Mouse (Mus musculus): ENCODE measurements at regions not wholly inside any gene's neighbourhood (a gene's known extent, or its start where the extent isn't known, plus 50 kb on each side); places are given as distances from the start of the nearest gene placed in this dataset.

DNA sequence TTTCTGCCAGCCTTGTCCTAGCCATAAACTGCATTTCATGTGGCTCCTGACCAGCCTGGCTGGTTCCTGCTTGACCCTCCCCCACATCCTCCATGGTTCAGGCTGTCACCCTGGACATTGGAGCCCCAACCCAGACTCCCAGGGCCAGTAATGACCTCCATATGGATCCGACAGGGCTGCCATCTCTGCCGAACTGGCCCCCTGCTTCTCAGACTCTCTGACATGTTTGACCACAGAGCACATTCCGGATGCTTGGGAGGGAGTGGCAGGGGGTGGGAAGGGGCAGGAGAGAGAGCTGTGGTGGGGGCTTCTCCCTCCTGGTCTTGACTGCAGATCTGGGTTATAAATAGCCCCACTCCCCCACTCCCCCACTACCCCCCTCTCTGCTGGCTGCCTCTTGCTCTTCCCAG, 59.0 kb upstream of the Actrt2 start:
- no peak for DNase-seq

DNA sequence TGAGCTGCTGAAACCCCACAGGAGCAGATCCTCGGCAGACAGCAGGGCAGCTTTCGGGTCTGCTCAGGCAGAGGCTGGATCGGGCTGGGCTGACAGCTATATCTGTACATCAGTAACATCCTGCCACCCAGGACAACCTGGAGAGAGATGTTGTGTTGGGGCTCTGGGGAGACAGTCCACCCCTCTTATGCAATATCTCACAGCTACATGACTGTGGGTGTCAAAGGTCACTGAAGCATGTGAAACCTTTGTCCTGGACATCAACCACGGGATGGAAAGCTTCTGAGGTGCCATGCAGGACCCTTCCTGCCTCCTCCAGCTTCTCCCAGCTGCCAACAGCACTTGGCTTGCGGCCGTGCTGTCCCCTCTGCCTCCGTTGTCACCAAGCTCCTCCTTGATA, 60.3 kb upstream of the Actrt2 start:
- DNase-seq: no peak

DNA sequence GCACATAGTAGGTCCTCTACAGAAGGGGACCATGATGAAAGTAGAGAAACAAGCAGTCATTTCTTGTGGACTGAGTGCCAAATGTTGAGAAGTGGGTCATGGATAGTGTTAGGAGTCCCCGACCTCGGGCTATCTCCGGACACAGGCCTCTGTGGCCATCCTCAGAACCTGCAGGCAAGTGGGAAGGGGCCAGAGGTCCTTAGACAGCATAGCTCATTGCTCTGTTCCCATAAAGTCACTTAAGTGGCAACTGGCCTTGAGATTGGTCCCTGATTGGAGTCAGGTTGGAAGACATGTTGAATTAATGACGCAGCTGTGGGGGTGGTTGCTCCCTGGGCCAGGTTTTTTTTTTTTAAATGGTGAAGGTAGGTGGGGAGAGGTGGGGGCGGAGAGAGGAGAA, 63.0 kb upstream of the Actrt2 start:
- no peak for DNase-seq

DNA sequence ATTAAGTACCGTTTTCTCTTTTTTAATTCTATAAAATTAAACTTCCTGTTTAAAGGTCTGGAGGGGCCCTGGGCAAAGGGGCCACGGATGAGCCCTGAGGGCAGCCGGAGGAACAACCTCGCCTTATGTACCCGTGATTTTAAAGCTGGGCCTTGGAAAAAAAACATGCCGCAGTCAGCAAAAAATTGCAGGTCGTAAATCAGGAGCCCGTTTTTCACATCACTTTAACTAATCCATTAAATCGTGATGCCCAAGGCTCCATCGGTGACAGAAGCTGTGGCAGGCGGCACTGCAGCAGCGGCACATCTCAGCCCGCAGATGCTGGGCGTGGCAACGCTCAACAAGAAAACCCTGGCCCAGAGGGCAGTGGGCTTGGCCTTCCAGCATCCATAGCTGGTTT, 63.7 kb upstream of the Actrt2 start:
- DNase-seq: no peak

DNA sequence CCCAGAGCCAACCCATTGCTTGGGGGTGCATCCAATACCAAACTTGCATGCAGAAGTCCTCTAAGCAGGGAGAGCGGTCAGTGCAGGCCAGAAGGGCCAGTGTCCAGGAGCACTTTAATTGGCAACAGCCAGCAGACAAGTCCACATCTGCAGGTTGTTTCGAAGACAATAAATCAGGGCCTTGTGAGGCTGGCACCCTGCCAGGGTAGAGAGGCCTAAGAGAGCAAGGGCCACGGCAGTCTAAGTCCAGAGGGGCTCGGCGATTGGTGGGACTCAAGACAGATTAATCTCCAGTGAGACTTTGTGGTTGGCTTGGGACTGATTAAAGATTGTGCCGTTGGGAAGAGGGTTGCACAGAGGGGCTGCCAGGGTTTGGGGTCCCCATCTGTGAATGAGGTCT, 68.4 kb upstream of the Actrt2 start:
- peak; percentile 41 for DNase-seq

DNA sequence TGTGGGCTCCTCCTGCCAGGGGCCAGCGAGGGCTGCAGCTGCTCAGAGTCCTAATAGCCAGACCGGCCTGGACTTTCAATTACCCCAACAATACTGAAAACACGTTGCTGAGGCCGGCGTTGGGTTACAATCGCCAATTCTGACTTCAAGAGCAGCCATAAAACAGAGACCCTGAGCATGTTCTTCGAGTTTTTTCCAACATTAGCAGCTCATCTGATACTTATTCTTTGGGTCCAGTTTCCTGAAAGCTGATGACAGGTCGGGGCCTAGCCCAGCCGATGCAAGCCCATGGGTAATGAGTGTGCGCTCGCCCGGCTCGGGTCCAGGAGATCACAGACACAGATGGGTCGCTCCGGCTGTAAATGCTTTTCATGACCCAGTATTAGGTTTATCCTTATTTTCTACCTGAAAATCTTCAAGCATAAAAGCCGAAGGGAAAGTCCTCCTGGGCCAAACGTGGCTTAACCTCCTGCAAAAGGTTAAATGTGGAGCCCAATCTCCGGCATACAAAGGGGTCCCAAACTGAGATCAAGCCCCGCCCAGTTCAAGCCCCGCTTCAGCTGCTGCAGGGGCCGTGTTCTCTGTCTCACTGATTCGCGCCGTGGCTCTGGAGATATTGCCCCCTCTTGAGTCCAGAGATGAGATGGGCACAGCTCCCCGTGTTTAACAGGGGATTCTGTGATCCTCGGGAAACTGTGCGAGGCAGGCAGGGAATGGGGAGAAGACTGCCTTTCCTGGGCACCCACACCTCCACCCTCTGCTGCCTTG, 73.6 kb upstream of the Actrt2 start:
- DNase-seq: no peak

DNA sequence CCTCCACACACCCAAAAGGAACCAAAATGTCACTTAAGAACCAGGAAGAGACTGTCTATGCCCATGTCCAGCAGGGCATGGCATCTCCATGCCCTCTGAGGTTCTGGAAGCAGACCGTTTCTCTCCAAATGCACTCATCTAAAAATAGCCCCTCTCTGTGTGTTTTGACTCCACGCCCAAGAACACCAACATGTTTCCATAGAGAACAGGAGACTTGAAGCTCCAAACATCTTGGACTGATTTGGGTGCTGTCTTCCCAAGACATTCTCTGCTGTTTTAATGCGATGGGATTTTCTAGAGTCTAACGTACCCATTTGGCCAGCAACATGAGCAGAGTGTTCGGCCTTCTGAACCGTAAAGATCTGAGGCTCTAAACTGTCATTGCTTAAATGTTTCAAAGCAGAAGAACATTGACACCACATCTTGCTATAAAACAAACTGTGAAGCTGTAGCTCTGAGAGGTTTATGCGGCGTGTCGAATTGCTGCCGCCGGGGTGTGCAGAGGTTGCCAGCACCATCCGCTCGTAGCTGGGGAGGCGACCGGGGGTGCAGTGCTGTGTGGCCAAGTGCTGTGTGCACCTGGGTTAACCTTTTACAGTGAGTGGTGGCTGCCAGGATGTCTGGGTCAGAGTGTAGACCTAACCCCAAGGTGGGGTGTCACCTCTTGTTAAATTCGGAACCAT, 78.8 kb upstream of the Actrt2 start:
- peak; percentile 45 for DNase-seq

DNA sequence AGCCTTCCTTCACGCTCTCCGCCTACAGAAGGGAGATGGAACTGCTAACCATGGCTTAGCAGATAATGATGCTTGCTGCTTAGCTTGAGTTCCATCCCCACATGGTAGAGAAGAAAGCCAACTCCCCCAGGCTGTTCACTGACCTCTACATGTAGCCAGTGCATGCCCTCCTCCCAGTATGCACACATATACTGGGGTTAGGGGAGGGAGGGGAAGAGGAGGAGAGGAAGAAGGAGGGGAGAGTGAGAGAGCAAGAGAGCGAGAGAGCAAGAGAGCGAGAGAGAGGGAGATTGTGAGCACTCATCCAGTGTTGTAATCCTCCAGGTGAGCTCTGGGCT, 79.3 kb upstream of the Actrt2 start:
- no peak for DNase-seq

DNA sequence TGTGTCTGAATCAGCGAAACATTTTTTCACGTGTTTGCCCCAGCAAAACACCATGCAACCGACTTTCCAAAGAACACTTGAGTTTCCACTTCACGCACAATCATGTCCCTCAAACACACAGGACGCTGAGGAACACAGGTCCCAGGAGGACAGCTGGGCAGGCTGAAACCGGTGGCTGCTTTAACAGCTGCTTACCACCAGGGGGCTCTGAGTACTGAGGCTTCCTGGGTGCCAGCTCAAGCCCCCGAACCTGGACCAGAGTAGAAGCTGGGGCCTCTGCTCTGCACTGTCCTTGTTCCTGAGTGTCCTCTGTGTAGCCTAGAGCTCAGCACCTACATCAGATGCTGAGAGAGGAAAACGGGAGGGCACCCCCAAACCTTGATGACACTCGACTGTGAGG, 81.5 kb upstream of the Actrt2 start:
- DNase-seq: peak; percentile 61

DNA sequence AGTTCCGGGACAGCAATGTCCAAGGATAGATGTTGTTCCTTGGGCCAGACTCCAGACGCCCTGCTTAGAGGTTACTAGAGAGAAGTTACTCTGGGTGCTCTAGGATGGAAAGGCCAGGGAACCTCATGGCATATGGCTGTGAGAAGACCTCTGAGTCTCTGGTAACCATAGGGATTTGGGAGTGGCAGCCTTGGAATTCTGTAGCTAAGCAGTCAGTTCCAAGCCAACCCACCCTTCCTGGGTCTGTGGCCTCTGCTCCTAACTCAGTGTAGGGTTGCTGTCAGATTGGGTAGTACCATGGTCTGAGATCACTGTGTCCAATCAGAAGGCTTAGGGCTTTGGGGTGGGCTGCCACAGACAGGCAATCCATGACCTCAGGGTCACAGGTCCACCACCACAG, 82.3 kb upstream of the Actrt2 start:
- DNase-seq: no peak

DNA sequence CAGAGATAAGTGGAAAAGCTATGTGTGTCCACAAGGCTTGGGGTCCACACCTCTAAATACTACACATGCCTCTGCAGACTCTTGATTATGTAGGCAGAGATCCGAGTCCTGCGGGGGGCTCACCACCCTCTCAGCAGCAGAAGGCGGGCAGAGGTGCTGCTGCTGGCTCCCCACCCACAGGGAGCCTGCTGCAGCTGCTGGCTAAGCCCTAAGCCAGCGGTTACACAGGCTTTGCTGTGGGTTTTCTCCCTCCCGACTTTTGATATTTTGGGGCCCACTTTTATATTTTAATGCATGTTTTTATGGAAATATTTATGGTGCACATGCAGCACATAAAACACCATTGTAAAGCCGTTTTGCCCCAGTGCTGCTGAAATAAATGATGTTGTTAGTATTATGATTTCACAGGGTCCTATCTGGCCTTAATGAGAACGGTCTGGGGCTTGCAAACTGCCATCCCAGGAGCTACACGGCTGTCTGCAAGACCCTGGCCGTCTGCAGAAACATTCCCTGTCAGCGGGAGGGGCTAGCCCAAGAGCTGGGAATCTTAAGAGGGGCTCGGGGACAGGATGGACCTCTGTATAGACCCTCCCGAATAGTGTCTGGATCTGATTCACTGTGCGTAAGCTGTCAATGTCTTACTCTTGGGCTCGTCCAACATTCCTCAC, 82.9 kb upstream of the Actrt2 start:
- DNase-seq: no peak

DNA sequence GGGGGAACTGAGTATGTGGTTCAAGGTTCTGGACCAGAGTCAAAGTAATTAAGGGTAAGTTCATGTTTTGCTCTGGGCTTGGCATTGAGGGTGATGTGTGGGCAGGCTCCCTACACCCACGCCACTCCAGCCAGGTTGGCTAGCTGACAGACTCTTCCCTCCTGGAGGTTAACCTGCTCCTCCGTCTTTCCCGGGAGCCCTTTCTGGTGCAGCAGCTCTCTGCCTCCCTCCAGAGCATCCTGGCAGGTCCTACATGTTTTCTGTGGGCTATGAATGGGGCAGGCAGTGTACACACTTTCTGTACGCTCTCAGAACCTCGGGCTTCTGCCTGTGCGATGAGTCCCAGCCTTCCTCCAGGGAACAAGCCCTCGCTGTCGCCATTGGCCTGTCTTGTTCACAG, 82.8 kb upstream of the Ttc34 start:
- DNase-seq: no peak

DNA sequence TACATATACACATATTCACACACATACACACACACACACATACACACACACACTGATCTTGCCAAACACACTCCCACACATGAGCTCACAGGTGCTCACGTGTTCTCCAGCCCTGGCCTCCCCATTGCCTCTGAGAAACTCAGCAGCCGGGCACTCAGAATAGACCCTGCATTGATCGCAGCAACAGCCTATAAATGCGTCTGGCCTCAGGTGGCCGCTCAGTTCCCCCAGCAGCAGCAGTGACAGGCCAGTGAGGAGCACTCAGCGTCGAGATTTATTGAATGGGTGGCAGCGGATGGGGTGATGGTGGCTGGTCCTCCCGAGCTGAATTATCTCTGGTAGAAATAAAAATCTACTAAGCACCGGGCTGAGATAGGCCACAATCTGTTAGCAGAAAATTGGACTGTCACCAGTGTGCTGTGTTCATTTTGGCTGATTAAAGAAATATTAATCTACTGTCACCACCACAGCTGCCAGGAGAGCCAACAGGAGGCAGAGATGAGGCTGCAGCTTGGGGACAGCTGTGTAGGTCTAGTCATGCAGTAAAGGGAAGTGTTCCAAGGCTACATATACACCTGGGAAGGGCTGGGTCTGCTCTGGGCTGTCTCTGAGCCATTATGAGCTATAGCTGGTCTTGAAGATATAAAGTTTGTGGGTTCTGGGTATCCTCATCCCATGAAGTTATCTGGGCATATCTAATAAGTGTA, 80.4 kb upstream of the Ttc34 start:
- no peak for DNase-seq

DNA sequence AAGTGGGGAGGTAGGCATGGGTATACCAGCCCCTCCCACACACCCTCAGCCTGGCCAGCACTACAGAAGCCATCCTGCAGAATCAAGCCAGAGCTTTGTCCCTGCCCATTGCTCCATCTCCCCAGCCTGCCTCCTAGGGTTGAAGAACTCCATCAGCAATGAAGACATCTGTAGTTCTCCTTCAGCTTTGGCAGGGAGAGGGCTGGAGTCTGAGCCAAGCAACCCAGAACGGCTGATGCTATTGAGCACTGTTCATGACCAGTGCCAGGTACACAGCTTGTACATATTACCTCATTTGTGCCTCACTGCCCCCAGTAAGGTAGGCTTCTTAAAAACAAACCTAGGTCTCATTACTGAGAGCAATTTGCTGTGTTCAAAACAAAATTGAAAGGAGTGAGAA, 77.4 kb upstream of the Ttc34 start:
- DNase-seq: no peak

DNA sequence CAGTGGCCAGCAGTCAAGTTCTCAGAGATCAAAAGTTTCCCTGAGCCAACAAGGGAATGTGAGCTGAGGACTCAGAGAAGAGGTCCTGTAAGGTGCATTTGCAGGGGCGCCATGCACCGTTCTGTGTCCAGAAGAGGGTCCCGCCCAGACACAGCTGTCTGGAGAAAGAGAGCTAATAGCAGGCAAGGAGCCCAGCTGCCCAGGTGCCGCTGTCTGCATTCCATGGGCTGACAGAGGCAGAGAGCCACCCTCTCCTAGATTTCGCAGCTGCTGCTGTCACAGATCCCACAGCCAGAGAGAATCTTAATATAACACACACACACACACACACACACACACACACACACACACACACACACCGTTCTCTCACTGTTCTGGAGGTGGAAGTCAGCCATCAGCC, 73.0 kb upstream of the Ttc34 start:
- no peak for DNase-seq

DNA sequence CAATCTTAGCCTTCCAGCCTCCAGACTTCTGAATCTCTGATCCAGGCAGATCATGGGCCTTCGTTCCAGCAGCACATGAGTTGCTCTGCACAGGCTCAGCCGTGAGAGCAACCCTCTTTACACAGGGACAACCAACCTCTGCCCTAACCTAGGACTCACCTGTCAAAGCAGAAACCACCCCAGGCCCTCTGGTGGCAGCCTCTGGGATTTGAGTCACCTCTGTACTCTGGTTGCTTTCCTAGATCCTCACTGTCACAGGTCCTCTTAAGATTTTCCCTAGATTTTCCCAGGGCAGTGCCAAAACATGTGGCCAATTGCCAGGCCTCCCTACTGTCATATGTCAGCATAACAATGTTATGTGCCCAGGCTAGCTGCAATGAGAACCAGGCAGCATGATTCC, 71.1 kb upstream of the Ttc34 start:
- DNase-seq: peak; percentile 65

DNA sequence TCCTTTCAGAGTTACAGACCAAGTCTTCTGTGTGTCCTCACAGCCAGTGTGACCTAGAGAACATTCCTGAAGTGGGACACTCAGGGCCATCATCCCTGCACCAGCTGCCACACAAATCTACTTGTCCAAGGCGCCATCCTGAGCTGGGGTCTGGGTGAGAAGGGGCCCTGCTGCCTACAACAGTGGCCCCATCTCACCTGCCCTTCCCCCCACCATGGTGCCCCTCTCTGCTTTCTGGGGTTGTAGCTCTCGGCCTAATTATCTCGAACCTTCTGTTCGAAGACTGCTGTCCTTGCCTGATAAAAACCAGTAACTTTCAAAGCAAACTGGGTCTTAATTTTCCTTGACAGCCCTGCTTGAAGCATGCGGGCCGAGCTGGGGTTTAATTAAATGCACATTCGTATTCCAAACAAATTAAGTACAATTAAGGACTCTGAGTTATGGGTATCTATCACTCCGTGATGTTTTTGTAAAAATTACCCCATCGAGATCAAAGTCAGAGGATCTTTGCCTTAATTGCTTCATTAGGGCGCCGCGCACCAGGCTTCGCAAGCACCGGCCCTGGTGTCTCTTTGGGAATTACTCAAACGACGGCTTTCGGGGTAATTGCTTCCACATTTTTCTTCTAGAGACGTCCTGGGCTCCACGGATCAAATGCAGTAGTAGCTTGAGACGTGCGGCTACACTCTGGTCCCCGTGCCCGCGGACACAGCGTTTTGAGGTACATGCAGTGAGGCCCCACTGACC, 65.8 kb upstream of the Ttc34 start:
- no peak for DNase-seq

DNA sequence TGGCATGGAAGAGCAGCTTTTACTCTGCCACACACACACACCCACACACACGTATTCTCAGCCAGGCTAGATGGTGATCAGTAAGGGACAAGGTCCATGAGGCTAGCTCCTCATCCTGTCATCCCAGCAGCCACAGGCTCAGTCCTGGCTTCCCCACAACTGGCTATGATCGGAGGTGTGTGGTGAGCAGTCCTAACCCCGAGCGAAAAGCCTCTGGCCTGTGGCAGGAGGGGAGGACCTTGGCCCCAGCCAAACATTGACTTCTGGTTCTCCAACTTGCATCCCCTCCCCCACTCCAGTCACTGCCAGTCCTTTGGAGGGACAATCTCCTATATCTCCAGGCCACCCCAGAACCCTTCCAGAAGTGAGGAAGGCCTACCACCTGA, 65.2 kb upstream of the Ttc34 start:
- DNase-seq: peak; percentile 22

DNA sequence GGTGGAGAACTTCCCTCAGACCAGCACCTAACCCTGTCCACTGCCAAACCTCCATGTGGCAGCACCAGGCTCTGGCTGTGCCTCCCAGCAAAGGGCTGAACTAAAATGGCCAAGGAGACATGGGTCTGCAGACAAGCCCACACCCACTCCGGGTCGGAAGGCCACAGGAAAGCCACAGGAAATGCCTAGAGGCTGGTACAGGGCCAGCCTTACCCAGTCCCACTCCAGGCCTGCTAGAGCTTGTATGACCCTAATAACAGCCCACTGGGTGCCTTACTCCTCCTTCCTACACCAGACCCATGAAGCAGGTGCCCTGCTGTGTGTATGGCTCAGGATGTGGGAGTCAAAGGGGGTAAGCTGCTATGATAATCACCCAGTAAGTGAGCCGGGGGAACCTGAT, 63.4 kb upstream of the Ttc34 start:
- DNase-seq: no peak

DNA sequence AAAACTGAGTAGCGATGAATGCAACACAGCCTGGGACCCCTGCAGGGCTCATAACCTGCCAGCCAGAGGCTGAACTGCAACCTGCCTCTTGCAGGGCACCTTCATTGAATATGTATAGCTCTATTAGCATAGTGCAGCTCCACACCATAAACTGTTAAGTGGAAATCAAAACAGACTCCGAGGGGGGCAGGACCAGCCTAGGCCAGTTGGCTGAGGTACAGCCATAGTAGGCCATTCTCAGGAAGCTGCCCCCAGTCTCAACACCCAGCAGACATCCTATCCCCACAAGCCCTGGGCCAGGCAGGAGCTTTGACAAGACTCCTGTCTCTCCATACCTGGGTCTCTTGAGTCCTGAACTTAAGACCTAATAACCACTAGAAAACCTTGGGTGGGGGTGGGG, 62.9 kb upstream of the Ttc34 start:
- DNase-seq: peak; percentile 26

DNA sequence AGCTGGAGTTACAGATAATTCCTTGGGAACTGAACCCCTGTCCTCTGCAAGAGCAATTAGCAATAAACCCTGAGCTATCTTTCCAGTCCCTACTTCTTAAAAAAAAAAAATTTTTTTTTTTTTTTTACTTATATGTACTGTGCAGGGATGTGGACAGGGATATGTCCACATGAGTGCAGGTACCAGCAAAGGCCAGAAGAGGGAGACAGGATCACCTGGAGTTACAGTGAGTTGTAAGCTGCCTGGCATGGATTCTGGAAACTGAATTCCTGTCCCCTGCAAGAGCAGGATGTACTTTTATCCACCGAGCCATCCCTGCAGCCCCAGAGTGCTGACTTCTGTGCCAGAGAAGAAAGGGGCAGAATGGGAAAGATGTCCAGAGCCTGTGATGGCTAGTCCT, 58.4 kb upstream of the Ttc34 start:
- DNase-seq: peak; percentile 21

DNA sequence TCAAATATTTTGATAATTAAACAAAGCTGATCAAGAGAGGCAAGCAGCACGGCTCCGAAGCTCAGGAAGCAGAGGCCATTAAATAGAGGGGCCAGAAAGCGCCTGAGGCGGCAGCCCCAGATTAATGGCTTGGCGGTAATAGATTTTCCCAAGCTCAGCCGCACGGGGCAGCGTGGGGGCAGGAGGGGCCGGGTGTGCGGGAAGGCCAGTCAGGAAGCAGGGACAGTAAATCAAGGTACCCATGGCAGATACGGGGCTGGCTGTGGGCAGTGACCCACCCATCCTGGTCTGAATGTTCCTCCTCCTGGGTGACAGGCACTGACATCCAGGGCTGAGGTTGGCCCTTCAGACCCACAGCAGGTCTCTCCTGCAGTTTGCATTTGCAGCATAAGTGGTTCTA, 55.9 kb upstream of the Ttc34 start:
- peak; percentile 67 for DNase-seq

DNA sequence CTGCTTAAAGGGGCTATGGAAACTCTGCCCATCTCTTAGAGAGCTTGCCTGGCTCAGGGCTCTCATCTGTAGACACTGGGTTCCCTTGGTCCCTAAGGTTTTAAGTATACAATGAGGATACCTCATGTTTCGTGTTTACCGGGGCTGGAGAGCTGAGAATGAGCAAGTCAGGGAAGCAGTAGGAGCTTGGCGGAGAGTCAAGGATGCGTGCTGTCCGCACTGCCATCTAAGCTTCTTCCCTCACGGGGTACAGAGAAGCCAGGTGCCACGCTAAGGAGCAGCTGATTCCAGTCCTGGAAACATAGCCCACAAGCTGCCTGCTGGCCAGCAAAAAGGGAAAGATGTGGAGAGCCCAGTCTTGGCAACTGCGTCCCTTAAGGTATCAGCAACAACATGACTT, 55.0 kb upstream of the Ttc34 start:
- no peak for DNase-seq

Data from kidney, postnatal 10 days (tissue).